Mouse (Mus musculus): Measurements from ENCODE around the gene Figla.

- TF ChIP-seq CTCF (IDR thresholded peaks at IDR 0.05; ENCODE audit: extremely low read depth, insufficient read length, insufficient replicate concordance, low read depth, low read length) = no peak
- TF ChIP-seq POLR2A (IDR thresholded peaks at IDR 0.05; ENCODE audit: low read depth, low read length) = no peak
Observed at GRCm38 (mm10) chr6:86040140-86040539, 24.2 kb downstream of the Figla start.
